In the genomic region with DNA sequence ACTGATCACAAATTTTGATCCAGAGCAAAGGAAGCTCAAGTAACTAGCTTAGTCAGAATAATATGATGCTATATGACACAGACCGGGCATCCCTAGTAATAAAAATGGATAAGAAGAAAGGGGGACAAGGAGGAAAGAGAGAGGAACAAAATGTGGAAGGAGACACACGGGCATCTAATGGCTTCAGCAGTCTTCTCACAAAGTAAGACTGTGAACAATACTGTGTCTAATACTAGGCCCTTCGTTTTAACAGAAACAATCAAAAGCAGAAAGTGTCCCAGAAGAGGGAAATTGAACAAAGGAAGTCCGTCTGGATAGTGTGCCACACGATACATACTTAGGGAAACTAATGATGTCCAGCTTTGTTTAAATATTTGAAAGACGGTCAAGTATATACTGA, we compare ENCODE assay signal across 19 mouse cellular contexts. TPM values are rescaled to one million over a fixed set of nuclear protein-coding genes. Genes with fewer than 3 reads are reported as not detected.
DNase-seq lines count a peak whose midpoint lies in the region; TF ChIP-seq lines count a peak whose summit lies in the region.
"Had no signal": no experiment of that assay in that cellular context is flagged by ENCODE, and none has a peak within 500 bp of the region (broad histone marks: within the 10 kb centered on the region; RNA-seq: fewer than 3 reads in every experiment).

No protein-coding gene starts in this region.

- peak overlapping the region; percentile 88 for H3K27ac ChIP-seq in spleen, adult 2 months (ENCODE audit: insufficient read depth, low read length)
- H3K27ac ChIP-seq in bone marrow macrophage, adult 2 months (ENCODE audit: insufficient read depth, low read depth, low read length) = peak overlapping the region; percentile 91
- H3K27ac ChIP-seq: embryonic facial prominence, embryonic 12.5 days; forebrain, embryonic 12.5 days; heart, embryonic 13.5 days; hindbrain, postnatal 0 days; intestine, embryonic 15.5 days had no signal

- TF ChIP-seq CTCF in spleen, adult 2 months (IDR thresholded peaks at IDR 0.05; ENCODE audit: extremely low read depth, insufficient read depth, insufficient read length, insufficient replicate concordance) = no peak
- no peak for TF ChIP-seq CTCF in bone marrow macrophage, adult 2 months (IDR thresholded peaks at IDR 0.05; ENCODE audit: low read depth, low read length)

- peak overlapping the region; percentile 49; the same call in 1 of the 2 replicates for H3K4me3 ChIP-seq in spleen, adult 2 months (ENCODE audit: extremely low read depth, insufficient read depth, insufficient read length)
- no peak overlapping the region for H3K4me3 ChIP-seq in bone marrow macrophage, adult 2 months (ENCODE audit: insufficient read depth, low read length)
- no peak overlapping the region for H3K4me3 ChIP-seq in myocyte
- H3K4me3 ChIP-seq: embryonic facial prominence, embryonic 12.5 days; forebrain, embryonic 12.5 days; heart, embryonic 13.5 days; intestine, embryonic 15.5 days had no signal

- H3K79me2 ChIP-seq in myocyte (ENCODE audit: control insufficient read depth, insufficient read depth) = peaks cover 100% of the 10 kb centered on the region

- peaks cover 20% of the 10 kb centered on the region for H3K36me3 ChIP-seq in spleen, adult 2 months (ENCODE audit: control insufficient read depth, insufficient read depth, low read length)
- H3K36me3 ChIP-seq in myocyte (ENCODE audit: control insufficient read depth, insufficient read depth) = peaks cover 42% of the 10 kb centered on the region
- H3K36me3 ChIP-seq: embryonic facial prominence, embryonic 12.5 days; forebrain, embryonic 12.5 days; intestine, embryonic 15.5 days had no signal

- H3ac ChIP-seq in myocyte (ENCODE audit: control insufficient read depth, insufficient read length) = no peak overlapping the region

- H3K27me3 ChIP-seq in spleen, adult 2 months (ENCODE audit: control insufficient read depth, insufficient read depth, low read length) = no peaks in the 10 kb centered on the region
- no peaks in the 10 kb centered on the region for H3K27me3 ChIP-seq in myocyte (ENCODE audit: control insufficient read depth, insufficient read depth, insufficient read length)
- H3K27me3 ChIP-seq: embryonic facial prominence, embryonic 12.5 days; forebrain, embryonic 12.5 days; heart, embryonic 13.5 days; intestine, embryonic 15.5 days; Patski had no signal

- DNase-seq in spleen, adult 2 months (ENCODE audit: low read depth in 1 of 2, low spot score in 2 of 2) = no peak
- DNase-seq in spleen, postnatal 36 days (ENCODE audit: low spot score in 2 of 2) = no peak
- DNase-seq in frontal cortex, postnatal 36 days (ENCODE audit: low spot score in 2 of 2) = no peak
- no peak for DNase-seq in adrenal gland, adult 2 months
- DNase-seq: adrenal gland, postnatal 36 days; cerebellum, adult 11 months; cerebellum, adult 9-10 months; cerebellum, postnatal 25 days; gastrocnemius, postnatal 36 days; heart, adult 11 months; heart, postnatal 36 days had no signal

- peak overlapping the region; percentile 75 for H3K4me2 ChIP-seq in myocyte (ENCODE audit: low read depth)
- H3K4me2 ChIP-seq: embryonic facial prominence, embryonic 12.5 days; forebrain, embryonic 12.5 days; heart, embryonic 13.5 days; intestine, embryonic 15.5 days had no signal

- peaks cover 7% of the 10 kb centered on the region for H3K4me1 ChIP-seq in spleen, adult 2 months (ENCODE audit: control insufficient read depth, insufficient read depth, insufficient read length)
- H3K4me1 ChIP-seq in bone marrow macrophage, adult 2 months (ENCODE audit: control insufficient read depth, insufficient read depth, low read length) = peaks cover 28% of the 10 kb centered on the region
- H3K4me1 ChIP-seq: embryonic facial prominence, embryonic 12.5 days; forebrain, embryonic 12.5 days; heart, embryonic 13.5 days; intestine, embryonic 15.5 days had no signal

- 38% methylated on average over 6 of the region's 6 CpGs for WGBS in spleen, adult 2 months

- no peak for TF ChIP-seq POLR2A in spleen, adult 2 months (IDR thresholded peaks at IDR 0.05; ENCODE audit: low read depth, low read length)
- TF ChIP-seq POLR2A in bone marrow macrophage, adult 2 months (IDR thresholded peaks at IDR 0.05; ENCODE audit: borderline replicate concordance, low read depth, low read length) = no peak
- TF ChIP-seq POLR2A in myocyte (IDR thresholded peaks at IDR 0.05; ENCODE audit: insufficient read length, low read depth) = no peak

TF ChIP-seq in myocyte, 11 proteins besides CTCF, POLR2A, EP300 and RAD21:
- TF ChIP-seq TCF3 (IDR thresholded peaks at IDR 0.05; ENCODE audit: insufficient read length, low read depth) (no peak), E2F4 (IDR thresholded peaks at IDR 0.05; ENCODE audit: insufficient read depth) (no peak), MAX (IDR thresholded peaks at IDR 0.05; ENCODE audit: low read depth) (no peak), MYOD1 (IDR thresholded peaks at IDR 0.05; ENCODE audit: control insufficient read depth in 1 of 3, insufficient read length in 2 of 3, low read depth in 2 of 3) (no peak), USF1 (IDR thresholded peaks at IDR 0.05; ENCODE audit: low read depth) (no peak), REST (IDR thresholded peaks at IDR 0.05; ENCODE audit: insufficient read depth, insufficient read length) (no peak), MYOG (IDR thresholded peaks at IDR 0.05; ENCODE audit: control insufficient read depth in 1 of 3, insufficient read depth in 1 of 3, insufficient read length in 2 of 3, low read depth in 2 of 3) (no peak), CEBPB (IDR thresholded peaks at IDR 0.05; ENCODE audit: insufficient read depth, poor library complexity, severe bottlenecking) (no peak), SRF (IDR thresholded peaks at IDR 0.05; ENCODE audit: control insufficient read depth, insufficient read length, low read depth) (no peak), TCF12 (IDR thresholded peaks at IDR 0.05; ENCODE audit: insufficient read depth, poor library complexity, severe bottlenecking) (no peak), POLR2AphosphoS2 (IDR thresholded peaks at IDR 0.05; ENCODE audit: insufficient read length, low read depth) (no peak)

RNA-seq across cellular contexts. Expression of a gene that starts 10.0 kb away (rescaled TPM):
- 25.7 and 30.0 TPM in 2 replicates for polyA plus RNA-seq in spleen, adult 2 months (2012; rRNA removed)
- polyA plus RNA-seq in bone marrow macrophage, adult 2 months (2012; ENCODE audit: insufficient read depth, insufficient read length, missing spikeins) = 81.1 TPM in 2 replicates
- 28.4 TPM for polyA plus RNA-seq in myocyte (2012; fragmentation: generic; extraction: Trizol)
- total RNA-seq in adrenal gland, adult 2 months (2021) = 10 to 100 TPM in 1 of 2 experiments, 1 to 10 TPM in 1; 9.6 to 15.5 TPM
- 1.0 and 1.1 TPM in 2 replicates for polyA plus RNA-seq in adrenal gland, adult 2 months (2012; rRNA removed)

Comparison
In these comparisons a context has a peak if more than half of its experiments do, and no peak if none do; other contexts are left out.
1. RNA of a gene that starts 10.0 kb away (polyA plus RNA-seq): 81.1 TPM in bone marrow macrophage, adult 2 months, 25.7 to 30.0 TPM in spleen, adult 2 months and 28.4 TPM in myocyte (single experiment); 1.0 to 1.1 TPM in adrenal gland, adult 2 months; every median in the first group is over 10 times any median in the second.